Mouse (Mus musculus): ENCODE data around the gene Cdc14a. TPM values are rescaled to one million over a fixed set of nuclear protein-coding genes. Genes with fewer than 3 reads are reported as not detected.

Cdc14a gene
- total RNA-seq, 4 experiments from 2014 or later = 3.3 to 4.2 (median 3.7) TPM

Other genes with a start within 250 kb of the Cdc14a start
- under 1 TPM; 0.14 to 0.30 (median 0.16) TPM for gene Gpr88, start 170.5 kb downstream of the Cdc14a start, total RNA-seq (2022)
- gene Rtca, start 84.2 kb upstream of the Cdc14a start, total RNA-seq (2022) = 10 to 100 TPM; 21.4 to 25.1 (median 22.3) TPM
- gene Dbt, start 89.0 kb upstream of the Cdc14a start, total RNA-seq (2022) = 10 to 100 TPM; 58.0 to 77.4 (median 72.3) TPM
- gene Lrrc39, start 138.9 kb upstream of the Cdc14a start, total RNA-seq (2022) = 10 to 100 TPM; 72.9 to 87.5 (median 77.9) TPM
- 1 to 10 TPM; 1.7 to 2.3 (median 1.9) TPM for gene Sass6, start 170.9 kb upstream of the Cdc14a start, total RNA-seq (2022)
- gene Trmt13, start 190.6 kb upstream of the Cdc14a start, total RNA-seq (2022) = 1 to 10 TPM; 4.6 to 5.9 (median 5.1) TPM
- 10 to 100 TPM; 13.5 to 16.7 (median 15.5) TPM for gene Mfsd14a, start 238.6 kb upstream of the Cdc14a start, total RNA-seq (2022)